Mouse (Mus musculus) liver, postnatal 0 days (tissue): ENCODE results near the gene Naa25.

ENCODE experiments used
- CTCF ChIP-seq: sonication (generic); IDR thresholded peaks from 2 replicates; pipeline ENCODE4 v1.5.1; 2016; ENCODE audit warnings: antibody characterized with exemption, low read depth
- EP300 ChIP-seq: IDR thresholded peaks from 2 replicates; pipeline ENCODE4 v1.6.1; 2016; ENCODE audit warnings: antibody characterized with exemption, low read depth, mild to moderate bottlenecking

DNA sequence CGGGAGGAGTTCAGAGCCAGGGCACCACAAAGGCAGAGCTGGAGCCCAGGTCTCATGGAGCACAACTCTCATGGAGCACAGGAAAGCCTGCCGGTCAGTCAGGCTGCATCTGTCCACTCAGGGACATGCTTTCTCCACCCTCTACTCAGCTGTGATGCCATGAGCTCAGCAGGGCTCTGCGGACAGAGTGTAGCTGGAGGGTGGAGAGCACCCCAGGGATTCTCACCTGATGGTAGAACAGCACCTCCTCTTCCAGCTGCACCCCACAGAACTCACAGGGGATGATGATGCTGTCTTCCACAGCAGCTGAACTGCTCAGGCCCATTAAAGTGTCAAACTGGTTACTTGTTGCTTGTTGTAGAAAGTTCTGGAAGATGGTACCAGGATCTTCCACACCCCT, 22.9 kb upstream of the Naa25 start:
- TF ChIP-seq CTCF, result no peak
- TF ChIP-seq EP300, result no peak
